Mouse (Mus musculus): ENCODE measurements around the gene D630036H23Rik.
"Not testable (repeated sequence)": the region's sequence is repeated elsewhere in the genome, so short reads cannot be mapped to it uniquely, and the experiment has no call there.

Gene D630036H23Rik

DNA sequence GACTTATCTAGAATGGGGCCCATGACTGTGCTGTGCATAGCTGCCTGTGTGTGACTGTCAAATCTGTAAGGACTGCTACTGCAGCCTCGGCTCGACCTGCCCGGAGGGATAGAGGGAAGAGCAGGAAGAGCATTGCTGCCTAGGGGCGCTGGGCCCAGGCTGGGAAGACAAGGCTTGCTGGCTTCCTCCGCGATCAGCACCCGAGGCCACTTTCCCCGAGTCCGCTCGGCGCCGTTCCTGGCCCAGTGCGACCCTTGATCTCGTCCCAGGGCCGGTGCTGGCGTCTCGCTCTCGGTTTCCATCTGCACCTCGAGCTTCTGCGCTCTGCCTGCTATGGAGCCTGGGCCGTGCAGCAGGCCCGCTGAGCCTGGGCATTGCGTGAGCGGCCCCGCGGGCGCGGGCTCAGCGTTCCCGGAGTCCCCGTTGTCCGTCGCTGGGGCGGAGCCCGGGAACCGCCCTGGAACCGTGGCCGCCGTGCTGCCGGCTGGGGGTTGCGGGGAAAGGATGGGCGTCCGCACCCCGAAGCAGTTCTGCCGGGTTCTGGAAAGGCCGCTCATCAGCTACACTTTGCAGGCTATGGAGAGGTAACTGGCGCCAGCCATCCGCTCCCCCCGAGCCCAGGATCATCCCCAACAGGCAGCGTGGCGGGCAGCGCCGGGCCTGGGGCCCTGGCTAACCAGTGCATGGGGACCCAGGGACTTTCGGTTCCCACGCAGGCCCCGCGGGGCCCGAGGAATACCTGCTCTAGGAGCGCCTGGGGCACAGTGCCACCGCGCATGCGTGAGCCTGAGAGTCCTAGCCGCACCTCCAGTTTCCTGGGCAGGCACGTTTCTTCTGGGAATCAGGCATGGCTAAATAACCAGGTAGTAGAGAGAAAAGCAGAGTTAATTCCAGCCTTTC lies at the start of gene D630036H23Rik, which contains the start of gene Ispd:
Gene D630036H23Rik, minus strand, starts transcription at position 741 of the 900 bp plus-strand sequence.
Gene Ispd, plus strand, starts transcription at position 10 of the 900 bp plus-strand sequence.
- peak; percentile 90 for DNase-seq (ENCODE audit: inconsistent ontology term)

DNA sequence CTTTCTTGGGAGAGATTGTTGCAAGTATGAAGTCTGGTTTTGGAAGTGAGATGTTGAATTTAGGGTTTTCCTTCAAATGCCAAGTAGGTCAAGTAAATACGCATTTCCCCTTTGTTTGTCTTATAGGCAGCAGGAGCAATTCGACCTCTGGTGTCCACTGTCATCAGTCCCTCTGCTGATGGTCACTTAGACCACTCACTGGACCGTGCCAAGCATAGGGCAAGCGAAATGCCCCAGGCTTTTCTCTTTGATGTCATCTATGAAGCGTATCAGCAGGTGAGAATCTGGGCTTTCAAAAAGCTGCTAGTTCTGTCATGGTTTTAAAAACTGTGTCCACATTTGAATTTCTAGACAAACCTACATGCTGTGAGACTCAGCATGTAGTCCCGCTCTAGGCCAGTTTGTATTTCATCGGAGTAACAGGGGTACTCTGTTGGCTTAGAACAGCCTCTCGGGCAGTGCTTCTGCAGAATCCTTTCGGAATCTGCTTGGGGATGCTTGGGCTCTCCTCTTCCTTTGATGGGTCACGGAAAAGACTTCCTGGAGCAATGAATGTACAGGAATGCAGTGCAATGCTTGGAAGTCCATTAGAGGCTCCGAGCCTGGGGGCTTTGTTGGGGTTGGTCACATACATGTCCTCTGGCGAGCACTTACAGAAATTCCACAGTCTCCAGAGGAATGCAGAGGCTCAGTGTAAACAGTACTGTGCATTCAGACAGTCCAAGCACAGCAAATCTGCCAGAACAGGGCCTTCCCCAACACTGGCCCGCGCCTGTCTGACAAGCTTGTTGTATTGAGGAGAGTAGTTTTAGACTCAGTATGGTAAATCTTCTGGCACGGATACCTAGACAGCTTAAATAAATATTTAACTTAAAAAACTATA lies 44.4 kb upstream of the D630036H23Rik start:
- peak; percentile 12 for DNase-seq (ENCODE audit: inconsistent ontology term)

- no peak for DNase-seq (ENCODE audit: inconsistent ontology term)
These were observed 43.3 kb upstream of the D630036H23Rik start for GRCm38 (mm10) chr12:36425258-36425657.

DNA sequence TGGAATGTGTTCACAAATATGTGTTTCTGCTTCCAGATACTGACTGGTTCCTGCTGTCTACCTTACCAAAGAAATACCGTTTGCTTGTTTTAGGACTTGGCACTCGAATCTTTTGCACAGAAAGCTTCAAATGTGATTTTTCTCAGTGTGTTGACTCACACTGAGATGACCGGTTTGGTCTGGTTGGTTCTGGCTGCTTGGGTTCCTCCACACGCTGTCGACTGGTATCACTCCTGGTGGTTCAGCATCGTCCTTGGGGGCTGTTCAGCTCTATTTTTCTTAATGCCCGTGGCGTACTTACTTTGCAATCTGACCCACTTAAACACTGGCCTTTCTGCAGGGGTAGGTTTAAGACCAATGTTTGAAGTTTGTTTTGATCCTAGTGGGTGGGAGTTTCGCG lies 41.7 kb upstream of the D630036H23Rik start:
- DNase-seq (ENCODE audit: inconsistent ontology term) = no peak

DNA sequence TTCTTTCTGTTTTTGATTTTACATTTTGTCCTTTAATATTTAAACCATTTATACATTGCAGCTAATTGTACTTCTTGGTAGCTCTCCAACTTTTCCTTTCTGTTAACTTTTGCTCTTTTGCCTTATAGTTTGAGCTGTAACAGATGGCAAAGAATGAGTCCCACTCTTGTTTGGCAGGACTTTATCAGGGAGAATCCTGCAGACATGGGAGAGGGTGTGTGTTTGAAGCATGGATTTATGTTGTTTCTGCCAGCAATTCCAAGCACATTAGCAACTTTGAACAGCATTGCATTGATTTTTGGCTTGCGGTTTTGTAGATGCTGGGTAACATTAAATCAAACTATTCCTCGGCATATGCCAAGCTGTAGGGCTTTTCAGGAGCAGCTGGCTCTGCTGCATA lies 13.1 kb upstream of the D630036H23Rik start:
- no peak for DNase-seq (ENCODE audit: inconsistent ontology term)

DNA sequence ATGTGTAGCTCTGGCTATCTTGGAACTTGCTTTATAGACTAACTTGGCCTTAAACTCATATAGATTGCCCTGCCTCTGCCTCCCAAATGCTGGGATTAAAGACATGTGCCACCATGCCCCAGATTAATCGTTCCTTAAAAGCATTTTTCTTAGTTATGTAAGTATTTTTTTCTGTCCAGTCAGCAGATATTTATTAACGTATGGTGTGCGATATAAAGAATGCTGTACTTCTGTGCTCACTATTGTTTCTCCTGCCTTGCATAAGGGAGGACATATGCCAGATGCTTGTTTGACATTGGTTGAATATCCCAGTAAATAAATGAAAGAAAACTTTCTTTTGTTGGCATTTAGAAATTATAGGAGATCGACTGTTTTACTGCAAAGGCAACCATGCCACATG lies 5.0 kb upstream of the D630036H23Rik start:
- DNase-seq (ENCODE audit: inconsistent ontology term) = no peak

GRCm38 (mm10) chr12:36385386-36385785 lies 3.4 kb upstream of the D630036H23Rik start:
- DNase-seq (ENCODE audit: inconsistent ontology term) = no peak

DNA sequence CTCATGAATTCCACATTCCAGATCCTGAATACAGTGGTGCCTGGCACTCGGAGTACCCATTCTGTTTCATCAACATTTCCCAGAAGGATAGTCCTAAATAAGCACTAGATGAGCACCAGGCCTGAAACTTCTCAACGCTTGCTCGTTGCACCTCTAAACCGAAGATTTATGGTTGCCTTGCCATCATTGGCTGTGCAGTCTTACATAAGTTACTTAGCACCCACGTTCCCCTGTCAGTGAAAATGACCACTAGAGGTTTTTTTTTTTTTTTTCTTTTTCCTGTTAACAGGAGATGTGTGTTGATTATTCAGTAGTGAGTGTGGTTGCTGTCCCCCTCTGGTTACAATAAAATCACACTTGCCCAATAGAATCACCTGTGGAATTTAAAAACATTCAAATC lies 1.2 kb downstream of the D630036H23Rik start:
- no peak for DNase-seq (ENCODE audit: inconsistent ontology term)

- peak; percentile 76 for DNase-seq (ENCODE audit: inconsistent ontology term)
These were observed 1.7 kb downstream of the D630036H23Rik start for GRCm38 (mm10) chr12:36380254-36380653.

DNA sequence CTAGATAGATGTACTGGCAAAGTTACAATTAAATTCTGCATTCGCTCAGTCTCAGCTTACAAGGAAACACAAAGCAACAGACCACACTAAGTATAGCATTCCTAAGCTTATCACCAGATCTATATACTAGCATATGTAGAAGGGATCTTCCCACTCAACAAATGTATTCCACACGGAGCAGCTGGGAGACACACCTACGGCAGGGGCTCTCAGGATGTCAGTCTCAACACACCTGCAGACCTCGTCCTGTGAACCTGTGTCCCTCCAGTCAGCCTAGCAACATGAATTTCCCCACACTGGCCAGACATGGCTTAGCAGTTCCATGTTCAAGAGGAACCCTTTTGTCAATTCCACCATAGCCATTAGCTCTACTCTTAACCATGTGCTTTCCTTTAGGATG lies 5.6 kb downstream of the D630036H23Rik start:
- DNase-seq (ENCODE audit: inconsistent ontology term) = not testable (repeated sequence)

DNA sequence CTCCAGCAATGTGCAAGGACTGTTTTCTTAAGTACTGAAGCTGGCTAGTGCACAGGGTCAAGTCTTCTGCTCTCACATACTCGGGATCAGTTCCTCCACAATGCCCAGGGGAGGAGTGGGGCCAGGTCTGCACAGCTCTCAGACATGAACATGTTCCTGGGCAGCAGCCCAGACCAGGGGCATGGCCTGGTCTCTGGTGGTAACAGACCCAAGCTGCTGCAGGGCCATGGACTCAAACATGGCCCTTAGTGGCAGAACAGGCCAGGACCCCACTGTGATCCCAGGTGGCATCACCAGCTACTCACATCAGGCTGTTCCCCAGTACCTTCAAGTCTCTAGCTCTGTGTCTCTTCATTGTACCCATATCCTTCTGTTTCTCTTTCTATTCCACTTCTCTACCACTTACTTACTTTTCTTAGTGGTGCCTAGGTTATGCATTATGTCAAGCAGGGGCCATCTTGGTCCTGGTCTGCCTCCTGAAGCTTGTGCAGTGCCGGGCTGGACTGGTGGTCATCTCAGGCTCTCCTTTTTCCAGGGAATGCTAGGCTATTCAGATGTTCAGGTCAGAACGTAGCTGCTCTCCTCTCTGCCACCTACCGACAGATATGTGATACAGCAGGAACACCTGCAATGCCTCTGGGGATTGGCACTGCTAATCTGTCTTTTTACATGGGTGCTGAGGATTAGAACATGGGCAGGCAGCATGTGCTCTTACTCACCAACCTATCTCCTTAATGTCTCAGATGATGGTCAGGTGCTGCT lies 8.6 kb downstream of the D630036H23Rik start:
- DNase-seq (ENCODE audit: inconsistent ontology term) = no peak

GRCm38 (mm10) chr12:36364013-36364412 lies 18.0 kb downstream of the D630036H23Rik start:
- no peak for DNase-seq (ENCODE audit: inconsistent ontology term)

- DNase-seq (ENCODE audit: inconsistent ontology term) = no peak
These were observed 21.3 kb downstream of the D630036H23Rik start for GRCm38 (mm10) chr12:36360693-36361092.

- no peak for DNase-seq (ENCODE audit: inconsistent ontology term)
These were observed 21.9 kb downstream of the D630036H23Rik start for GRCm38 (mm10) chr12:36360064-36360463.

DNA sequence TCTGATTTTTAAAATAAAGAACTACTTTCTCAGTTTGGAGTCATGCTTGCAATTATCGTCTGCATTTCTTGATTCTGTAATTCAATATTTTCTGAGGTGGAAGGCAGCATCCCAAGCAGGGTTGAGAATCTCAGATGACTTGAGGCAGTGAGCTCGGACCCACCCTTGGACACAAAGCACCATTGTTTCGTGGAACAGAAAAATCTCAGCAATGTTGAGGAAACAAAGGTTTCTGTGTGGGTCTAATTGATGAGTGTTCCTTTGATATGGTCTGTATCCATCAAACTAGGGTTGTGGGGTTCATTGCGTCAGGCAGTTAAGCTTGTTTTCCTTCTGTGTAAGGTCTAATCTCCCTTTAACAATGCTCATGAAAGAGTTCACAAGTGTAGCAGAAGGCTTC lies 37.9 kb downstream of the D630036H23Rik start:
- DNase-seq (ENCODE audit: inconsistent ontology term) = peak; percentile 91

DNA sequence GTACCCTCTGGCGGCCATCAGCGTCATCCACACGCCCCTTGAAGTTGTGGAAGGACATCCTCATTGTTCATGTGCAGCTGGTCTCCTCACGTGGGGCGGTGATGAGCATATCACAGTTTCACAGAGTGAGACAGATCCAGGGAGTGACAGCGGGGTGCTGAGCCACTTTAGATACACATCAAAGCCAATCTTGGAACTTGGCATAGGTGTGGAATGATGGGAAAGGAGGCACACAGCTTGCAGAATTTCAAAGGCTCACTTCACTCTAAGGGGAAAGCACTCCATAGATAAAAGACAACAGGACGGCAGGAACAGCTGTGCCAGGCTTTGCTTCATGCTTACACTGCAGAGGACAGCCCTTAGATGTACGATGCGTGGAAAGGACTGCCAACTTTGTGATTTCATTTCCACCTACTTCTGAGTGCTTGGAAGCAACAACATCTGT lies 48.1 kb downstream of the D630036H23Rik start:
- DNase-seq (ENCODE audit: inconsistent ontology term) = no peak

DNA sequence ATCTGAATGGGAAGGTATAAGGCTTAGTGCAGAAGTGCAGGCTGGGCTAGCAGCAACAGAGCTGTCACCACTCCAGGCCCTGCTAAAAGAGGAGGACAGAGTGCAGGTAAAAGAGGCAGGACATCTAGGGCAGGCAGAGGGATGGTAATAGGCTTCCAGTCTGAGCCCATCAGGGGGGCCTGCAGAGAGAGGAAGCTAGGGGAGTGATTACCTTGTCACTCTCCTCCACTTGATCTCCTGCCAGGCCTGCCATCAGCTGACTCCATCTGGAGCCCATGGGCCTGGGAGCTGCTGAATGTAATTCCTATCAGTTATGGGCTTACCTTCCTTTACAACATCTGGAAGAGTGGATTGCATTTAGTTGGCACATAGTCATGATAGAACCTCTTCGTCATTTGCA lies 49.3 kb downstream of the D630036H23Rik start:
- DNase-seq (ENCODE audit: inconsistent ontology term) = no peak

Measured in Muller cell, postnatal 12 days (primary cell).